Mouse (Mus musculus): ENCODE measurements around the gene Rex1bd. TPM values are rescaled to one million over a fixed set of nuclear protein-coding genes. Genes with fewer than 3 reads are reported as not detected.

The Rex1bd gene
- total RNA-seq, 2 experiments from 2014 or later: 83.2 to 103 TPM

DNA sequence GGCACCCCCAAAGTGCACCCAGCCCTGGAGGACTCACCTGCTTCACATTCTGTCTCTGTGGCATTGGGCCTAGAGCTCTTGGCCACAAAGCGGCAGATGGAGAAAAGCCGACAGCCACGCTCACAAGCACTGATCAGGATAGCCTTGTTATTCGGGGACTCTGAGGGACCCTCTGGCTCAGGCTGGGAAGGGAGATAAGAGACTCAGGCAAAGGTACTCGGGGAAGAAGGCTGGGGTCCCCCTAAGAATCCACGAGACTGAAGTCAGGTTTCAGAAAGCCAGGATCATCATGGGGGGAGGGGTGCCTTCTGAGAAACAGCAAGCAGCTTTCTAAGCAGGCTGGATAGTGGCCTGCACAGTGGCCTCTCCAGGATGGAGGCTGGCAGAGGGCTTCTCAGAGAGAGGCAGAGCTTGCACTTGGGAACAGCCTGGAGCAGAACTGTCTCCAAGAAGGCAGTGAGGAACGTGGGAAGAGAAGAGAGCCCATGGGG is 20.3 kb downstream of the Rex1bd start:
- no peak for DNase-seq (ENCODE audit: low spot score in 2 of 2)

DNA sequence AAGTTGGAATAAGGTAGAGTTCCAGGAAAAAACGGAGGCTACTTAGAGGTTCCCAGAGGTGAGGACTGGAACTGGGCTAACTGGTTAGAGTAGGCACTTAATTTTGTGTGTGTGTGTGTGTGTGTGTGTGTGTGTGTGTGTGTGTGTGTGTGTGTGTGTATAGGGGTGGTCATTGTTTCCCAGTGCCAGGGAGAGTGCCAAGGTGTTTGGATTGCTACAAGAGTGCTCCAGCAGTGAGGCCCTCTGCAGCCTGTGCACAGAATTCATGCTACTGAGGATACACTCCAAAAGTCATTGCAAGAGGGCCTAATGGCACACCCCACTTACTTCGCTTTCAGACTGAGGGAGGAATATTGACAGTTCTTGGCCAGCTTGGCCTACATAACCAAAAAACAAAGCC is 23.6 kb downstream of the Rex1bd start:
- no peak for DNase-seq (ENCODE audit: low spot score in 2 of 2)

DNA sequence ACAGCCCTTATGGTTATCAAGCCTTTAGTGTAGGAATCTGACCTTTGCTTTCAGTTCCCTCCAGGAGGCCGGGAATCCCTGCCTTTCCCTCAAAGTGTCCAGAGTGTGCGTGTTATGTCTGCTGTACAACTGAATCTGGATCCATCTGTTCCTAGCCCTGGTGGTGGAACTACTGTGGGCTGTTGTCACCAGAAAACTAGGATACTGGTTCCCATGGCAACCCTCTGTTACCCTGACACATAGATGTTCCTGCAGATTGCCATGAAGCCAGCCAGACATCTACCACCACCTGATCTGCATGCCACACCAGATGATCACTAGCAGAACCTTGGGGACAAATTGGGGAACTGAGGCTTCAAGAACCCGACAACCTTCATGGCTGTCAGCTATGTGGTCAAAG is 24.6 kb downstream of the Rex1bd start:
- DNase-seq (ENCODE audit: low spot score in 2 of 2): peak in 1 of 2 experiments; percentile 85

DNA sequence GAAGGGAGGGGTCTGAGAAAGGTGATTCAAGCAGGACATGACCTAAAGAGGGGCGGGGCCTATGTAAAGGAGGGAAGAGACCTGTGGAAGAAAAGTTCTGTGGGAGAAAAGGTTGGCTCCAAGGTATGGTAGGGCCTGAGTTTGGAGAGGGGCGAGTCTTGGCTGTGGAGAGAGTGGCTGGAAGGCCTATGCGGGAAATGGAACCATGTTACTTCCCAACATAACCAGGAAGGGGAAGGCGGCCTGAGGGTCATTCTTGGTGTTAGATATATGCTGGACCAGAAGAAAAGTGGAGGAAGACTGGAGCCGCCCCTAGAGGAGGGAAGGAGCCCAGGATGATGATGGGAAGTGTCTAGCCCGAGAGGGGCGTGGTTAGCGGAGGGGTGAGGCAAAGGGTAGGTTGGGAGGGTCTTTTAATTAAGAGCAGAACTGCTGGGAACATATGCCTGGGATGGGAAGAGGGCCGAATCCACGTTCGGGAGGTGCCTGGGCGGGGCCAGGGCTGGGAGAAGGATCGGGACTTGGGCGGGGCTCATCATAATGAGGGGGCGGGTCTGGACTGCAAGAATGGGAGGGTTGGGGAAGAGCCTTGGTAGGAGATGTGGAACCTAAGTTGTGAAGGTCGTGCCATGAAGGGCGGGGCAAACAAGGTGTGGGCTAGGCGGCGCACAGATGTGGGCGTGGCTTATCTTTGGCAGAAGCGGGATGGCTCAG is 29.1 kb downstream of the Rex1bd start:
- no peak for DNase-seq (ENCODE audit: low spot score in 2 of 2)

DNA sequence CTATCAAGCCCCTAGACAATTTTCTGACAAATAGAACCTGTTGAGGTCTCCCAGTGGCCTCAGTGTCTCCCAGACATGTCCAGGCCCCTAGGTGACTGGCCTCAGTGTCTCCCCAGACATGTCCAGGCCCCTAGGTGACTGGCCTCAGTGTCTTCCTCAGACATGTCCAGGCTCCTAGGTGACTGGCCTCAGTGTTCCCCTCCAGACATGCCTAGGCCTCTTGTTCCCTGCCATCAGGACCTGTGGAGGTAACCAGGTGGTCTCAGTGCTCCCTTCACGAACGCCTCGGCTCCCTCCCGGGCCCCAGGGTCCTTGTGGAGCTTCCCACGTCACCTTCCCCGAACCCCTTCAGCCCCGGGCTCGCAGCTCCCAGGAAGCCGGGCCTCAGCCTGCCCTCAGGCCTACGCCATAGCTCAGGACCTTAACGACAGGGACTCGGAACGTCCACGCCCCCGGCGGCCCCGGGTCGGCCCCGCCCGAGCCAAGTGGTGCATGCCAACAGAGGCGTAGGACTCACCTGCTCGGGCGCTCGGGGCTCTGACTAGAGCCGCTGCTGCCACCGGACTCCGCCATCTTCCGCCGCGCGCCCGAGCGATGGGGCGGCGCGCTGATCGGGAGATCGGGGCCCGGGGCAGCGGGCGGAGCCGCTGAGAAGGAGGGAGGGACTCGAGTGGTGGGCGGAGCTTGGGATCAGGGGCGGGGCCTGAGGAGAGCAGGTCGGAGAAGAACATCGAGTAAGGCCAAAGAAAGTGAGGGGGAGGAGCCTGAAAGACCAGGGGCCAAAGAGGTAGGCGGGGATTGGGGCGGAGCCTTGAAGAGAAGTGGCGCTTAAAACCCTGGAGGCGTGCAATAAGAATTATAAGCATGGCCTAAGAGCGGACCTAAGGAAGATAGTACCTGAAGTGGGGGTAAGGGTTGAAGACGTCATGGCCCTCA is 30.0 kb downstream of the Rex1bd start, which contains the start of gene Klhl26:
Gene Klhl26 (minus strand): TSS at position 636 of the 936 bp plus-strand sequence.
- peak; percentile 86 to 93 for DNase-seq (ENCODE audit: low spot score in 2 of 2)

DNA sequence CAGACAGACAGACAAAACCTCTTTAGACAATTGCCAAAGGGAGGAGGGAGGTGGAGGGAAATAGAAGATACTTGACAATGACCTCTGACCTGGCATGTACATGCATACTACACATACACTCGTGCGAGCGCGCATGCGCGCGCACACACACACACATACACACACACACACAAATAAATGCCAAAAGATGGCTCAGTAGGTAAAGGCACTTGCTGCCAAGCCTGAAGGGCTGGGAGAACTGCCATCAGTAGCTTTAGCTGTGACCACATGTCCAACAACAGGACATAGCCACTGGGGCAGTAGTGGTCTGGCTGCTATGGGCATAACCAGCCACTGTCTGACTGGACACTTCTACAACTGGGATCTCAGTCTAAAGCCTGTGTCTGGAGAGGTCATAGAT is 34.7 kb downstream of the Rex1bd start:
- DNase-seq (ENCODE audit: low spot score in 2 of 2): no peak

DNA sequence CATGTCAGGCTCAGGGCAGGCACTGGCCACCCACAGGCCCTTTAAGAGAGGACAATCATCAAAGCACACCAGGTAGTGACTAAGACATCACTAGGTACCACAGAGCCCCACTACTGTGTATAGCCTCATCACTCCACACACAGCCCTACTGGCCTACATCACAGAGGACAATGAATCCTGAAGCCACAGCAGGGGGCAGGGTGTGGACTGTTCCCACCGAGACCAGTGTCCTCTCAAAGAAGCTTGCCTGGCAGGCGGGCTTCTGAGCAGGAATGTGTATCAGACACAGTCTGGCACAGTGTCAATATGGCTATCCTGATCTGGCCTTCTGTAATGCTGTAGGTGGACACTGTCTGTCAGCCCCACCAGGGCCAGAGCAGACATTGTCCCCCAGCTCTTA is 36.6 kb downstream of the Rex1bd start:
- DNase-seq (ENCODE audit: low spot score in 2 of 2): no peak

DNA sequence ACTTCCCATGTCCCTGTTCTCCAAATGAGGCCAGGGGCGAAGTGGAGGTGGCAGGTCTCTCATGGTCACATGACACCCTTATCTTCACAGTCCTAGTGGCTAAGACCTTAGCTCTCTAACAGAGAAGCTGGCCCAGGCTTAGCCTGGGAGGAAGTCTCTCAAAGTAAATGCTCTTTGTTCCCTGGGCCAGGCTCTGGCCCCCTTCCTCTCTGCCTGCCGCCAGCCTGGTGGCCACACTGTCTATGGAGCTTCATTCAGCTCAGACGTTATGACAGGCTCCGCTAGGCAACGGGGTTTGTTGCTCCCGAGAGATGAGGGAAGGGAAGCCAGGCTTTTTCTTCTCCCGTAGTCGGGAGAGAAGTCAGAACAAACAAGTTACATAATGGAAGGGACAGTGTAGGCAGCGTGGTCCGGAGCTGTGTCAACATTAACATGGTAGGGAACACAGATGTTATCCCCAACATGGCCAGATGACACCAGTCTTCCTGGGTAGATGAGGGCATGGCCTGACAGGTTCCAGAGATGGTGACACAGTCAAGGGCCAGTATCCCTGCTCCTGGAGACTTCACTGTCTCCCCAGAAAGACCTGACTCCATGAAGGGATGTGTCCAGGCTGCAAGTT is 37.1 kb downstream of the Rex1bd start:
- no peak for DNase-seq (ENCODE audit: low spot score in 2 of 2)

DNA sequence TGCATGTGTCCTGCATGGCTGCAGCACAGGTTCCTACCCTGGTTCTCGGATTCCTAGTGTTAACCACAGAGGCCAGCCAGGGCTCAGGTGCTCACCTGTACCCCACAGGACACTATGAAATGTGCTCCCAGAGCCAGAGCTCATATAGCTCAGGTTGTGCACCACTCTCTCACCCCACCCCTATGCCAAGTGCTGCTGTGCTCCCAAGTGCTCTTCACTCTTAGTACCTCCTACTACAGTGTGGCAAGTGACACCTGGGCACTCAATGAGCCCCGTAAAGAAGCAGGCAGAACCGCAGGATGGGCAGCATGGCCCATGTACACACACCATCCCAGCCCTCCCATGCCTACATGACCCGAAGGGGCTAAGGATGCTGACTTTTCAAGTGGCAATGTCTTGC is 37.8 kb downstream of the Rex1bd start:
- DNase-seq (ENCODE audit: low spot score in 2 of 2): no peak

DNA sequence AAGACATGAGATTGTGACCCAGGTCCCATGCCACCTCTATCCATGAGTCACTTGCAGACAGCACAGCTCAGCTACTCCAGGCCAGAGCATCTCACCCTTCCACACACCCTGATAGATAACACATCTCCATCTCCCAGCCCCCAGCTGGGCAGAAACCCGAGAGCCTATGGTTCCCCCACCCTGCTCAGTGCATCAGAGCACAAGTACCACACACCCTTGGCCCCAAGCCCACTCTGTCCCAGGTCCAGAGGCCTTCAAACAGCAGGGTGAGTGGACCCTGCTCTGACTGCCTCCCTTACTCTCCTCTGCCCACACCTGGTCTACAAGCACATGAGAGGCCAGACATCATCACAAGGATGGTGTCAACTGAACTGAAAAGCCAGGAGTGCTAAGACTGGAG is 38.6 kb downstream of the Rex1bd start:
- DNase-seq (ENCODE audit: low spot score in 2 of 2): no peak

DNA sequence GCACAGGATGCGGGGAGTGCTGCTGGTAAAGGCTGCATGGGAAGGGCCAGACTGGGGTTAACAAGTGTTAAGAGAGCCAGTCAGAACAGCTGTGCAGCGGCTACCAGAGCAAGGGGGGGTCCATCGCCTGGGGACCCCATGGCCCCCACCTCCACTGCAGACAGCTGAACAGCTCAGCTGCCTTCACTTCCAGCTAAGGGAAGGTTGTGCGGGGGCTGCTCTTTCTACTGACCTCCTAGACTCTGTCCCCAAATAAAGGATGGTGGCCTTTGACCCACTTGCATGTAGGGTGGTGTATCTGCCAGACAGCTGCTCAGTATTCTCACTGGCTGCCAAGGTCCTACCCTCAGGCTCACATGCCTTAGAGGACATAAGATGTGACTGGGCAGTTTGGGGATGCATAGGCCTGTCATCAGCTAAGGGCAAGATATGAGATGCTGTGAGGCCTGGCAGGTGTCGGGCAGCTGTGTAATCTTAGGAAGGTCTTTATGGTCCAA is 39.3 kb downstream of the Rex1bd start:
- DNase-seq (ENCODE audit: low spot score in 2 of 2): no peak

DNA sequence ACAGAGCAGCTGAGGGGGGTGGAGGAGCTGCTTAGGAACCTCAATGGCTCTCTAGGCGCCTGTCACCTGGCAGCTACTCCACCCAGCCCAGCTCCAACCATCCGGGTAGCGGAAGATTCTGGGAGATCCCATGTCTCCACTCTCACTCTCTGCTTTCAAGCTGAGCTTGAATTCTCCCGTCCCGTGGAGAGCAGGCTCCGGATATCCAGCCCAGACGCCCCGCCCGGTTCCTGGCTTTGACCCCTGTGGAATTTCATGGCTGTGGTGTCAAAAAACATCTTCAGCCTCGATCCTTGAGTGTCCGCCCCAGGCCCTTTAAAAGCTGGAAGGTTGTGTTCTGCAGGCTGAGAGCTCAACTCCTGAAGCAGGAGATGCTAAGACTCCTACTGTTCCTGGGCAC is 39.8 kb downstream of the Rex1bd start:
- DNase-seq (ENCODE audit: low spot score in 2 of 2): no peak

DNA sequence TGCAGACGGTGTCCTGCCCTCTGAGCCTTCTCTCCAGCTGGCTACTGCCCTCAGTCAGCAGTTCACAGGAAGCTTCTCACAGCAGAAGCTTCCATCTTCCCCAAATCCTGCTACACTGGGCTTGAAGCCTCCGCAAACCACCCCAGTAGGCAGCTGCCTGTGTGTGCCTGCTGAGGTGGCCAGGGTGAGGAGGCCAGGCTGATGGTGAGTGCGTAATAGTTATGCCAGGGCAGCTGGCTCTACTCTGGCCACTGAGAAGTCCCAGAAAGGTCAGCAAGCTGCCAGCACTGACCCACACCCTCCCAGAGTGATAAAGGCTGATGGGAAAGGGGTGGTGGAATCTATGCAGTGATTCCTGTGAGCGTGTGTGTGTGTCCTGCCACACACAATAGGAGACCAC is 40.2 kb downstream of the Rex1bd start:
- DNase-seq (ENCODE audit: low spot score in 2 of 2): no peak

DNA sequence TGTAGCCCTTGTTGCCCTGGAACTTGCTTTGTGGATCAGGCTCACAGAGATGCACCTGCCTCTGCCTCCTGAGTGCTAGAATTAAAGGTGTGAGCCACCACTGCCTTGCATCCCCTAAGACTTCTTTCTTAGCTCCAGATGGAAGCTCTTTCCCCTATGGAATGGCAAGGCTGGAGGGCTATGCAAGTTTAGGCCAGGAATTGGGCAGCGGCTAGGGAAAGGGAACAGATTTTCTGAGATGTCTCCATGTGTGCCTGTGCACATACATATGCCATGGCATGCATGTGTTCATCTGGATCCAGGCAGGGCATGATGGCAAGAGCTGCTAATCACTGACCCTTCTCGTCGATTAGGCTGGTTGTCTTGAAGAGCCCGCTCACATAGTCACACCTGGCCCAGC is 40.9 kb downstream of the Rex1bd start:
- no peak for DNase-seq (ENCODE audit: low spot score in 2 of 2)

DNA sequence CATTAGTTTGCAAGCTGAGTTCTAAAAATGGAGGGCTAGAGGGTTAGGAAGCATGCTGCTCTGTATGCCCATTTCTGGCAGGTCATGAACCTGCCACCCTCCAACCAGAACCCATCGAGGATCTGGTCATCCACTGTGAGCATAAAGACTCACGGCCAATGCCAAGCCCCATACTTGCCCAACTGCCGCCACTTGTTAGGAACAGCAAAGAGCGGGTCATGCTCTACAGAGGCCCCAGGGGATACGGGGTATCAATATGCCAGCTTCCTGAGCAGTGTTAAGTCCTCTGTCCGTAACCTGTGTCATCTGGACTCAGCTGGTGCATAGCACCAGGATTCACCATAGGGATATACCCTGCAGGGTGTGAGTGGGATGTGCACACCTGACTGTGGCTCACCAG is 42.4 kb downstream of the Rex1bd start:
- no peak for DNase-seq (ENCODE audit: low spot score in 2 of 2)

DNA sequence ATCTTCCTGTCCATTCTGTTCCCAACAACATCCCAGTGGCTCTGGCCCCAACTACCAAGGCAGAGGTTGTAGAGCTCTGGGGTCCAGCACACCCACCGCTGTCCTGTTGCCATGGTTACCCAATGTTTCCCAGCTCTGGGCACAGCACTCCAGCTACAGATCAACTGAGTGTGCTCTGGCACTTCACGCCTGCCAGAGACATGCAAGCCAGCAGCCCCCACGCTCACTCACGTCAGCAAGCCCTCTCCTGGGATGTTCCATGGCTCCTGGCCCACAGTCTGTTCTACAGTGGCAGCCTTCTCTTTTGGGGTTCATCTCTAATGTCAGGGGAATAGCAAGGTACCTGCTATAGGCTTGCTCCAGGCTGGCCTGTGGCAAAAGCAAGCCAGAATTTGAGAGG is 43.2 kb downstream of the Rex1bd start:
- DNase-seq (ENCODE audit: low spot score in 2 of 2): peak; percentile 57 to 80

DNA sequence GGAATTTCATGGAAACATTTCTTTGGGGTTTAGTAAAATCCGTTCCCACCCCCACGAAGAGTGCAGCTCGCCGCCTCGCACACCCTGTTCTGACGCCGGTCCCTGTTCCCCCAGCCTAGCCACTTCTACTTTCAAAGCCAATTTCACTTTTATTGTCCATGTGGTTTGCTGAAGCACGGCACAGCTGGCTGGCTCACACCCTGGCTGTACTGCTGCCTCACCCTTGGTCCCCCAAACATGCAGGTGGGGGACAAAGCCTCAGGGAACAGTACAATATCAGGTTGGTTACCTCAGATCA is 44.1 kb downstream of the Rex1bd start:
- DNase-seq (ENCODE audit: low spot score in 2 of 2): no peak

DNA sequence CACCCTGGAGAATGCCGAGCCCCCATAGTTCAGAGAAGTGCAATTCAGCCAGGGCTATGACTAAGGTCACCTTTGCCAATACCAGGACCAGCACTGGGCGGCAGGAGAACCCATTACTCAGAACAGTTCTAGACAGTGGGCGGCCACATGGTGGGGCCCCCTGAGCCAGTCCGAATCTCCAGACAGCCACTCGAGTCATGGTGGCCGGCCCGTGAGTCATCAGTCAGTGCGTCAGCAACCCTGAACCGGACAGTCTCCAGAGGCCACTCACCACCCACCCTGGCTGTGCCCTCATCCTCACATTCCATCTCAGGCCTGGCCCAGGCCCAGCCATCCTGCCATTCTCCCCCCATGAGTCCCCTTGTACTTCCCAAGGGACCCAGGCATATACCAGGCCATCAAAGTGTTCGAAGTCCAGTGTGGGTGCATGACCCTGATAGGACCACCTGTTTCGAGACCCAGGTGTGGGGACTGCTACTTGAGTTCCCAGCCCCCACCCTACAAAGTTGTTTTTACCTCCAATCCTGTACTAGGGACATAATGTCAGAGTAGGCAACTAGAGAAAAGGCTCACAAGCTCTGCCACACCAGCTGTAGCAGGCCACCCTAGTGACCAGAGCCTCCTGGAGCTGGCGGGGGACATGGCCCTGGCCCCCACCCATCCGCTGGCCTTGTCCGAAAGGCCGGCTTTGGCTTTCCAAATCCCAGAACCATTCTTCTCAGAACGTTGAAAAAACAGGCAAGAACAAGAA is 44.6 kb downstream of the Rex1bd start:
- DNase-seq (ENCODE audit: low spot score in 2 of 2): no peak

DNA sequence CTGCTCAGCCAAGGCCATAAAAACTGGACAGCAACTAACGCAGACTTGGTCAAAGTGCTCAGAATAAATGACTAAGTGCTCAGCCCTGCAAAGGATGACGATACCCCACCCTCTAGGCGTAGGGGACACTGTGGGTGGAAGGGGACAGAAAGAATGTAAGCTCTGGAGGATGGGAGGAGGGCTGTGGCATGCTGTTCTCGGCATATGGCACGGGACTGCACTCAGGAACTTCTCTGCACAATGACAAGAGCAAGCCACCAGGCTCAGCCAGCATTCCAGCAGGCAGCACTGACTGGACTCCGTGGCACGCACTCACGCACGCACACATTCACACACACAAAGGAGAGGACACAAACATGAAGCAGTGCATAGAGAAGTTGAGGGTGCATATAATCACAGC is 45.9 kb downstream of the Rex1bd start:
- no peak for DNase-seq (ENCODE audit: low spot score in 2 of 2)

DNA sequence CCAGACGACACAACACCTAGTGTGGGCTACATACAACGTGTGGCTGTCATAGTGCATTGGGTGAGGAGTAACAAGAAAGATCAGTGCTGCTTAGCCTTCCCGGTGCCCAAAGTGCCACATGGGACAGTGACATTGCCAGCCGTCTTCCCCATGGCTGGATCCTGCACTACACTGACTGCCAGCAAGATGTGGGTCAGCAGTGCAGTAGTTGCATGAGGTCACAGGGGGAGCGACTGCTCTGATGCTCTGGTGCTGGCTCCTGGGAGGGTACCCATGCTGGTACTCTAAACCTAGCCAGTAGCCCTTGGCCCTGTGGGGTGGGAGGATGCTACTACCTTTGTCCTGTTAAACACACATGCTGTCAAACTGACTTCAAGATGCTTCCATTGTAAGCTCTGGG is 46.4 kb downstream of the Rex1bd start:
- no peak for DNase-seq (ENCODE audit: low spot score in 2 of 2)

DNA sequence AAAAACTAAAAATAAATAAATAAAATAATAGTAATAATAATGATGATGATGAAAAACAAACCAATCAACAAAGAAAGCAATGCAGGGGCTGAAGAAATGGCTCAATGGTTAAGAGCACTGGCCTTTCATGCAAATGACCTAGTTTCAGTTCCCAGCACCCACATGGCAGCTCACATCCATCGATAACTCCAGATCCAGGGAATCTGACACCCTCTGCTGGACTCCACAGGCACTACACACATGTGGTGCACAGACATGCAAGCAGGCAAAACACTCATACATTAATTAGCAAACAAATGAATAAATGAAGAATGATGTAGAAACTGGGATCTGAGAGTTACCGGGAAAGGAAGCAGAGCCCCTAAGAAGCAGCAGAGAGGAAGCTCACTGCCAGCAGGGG is 46.9 kb downstream of the Rex1bd start:
- DNase-seq (ENCODE audit: low spot score in 2 of 2): no peak
